Mouse (Mus musculus) limb, embryonic 14.5 days (tissue): ENCODE measurements around the gene Igf1r. TPM values are rescaled to one million over a fixed set of nuclear protein-coding genes. Genes with fewer than 3 reads are reported as not detected.

Source experiments
- ATAC-seq: fragments of 200-750 bp; cut with Nextera tagmentation; 2 replicates; pipeline ENCODE4 v1.8.0; 2017; ENCODE audit warnings: low read depth, moderate number of reproducible peaks, moderate TSS enrichment; ENCODE audit not compliant: low FRiP score
- DNase-seq: peaks from one replicate; pipeline ENCODE4 v3.0.0-alpha.2; 2015; ENCODE audit warnings: low spot score
- H3K27ac ChIP-seq: fragments of 300-500 bp; sonication (generic); replicated peaks from 2 replicates; pipeline ENCODE4 v1.5.1; 2014; ENCODE audit warnings: low read depth, mild to moderate bottlenecking, low read length, moderate library complexity, mixed read lengths
- H3K27me3 ChIP-seq: fragments of 300-500 bp; sonication (generic); 2 replicates; pipeline ENCODE4 v1.6.1; 2014; ENCODE audit warnings: low read length, mixed read lengths; ENCODE audit not compliant: control insufficient read depth, insufficient read depth
- H3K36me3 ChIP-seq: fragments of 300-500 bp; sonication (generic); 2 replicates; pipeline ENCODE4 v1.6.1; 2014; ENCODE audit warnings: mild to moderate bottlenecking, low read length, moderate library complexity, mixed read lengths; ENCODE audit not compliant: control insufficient read depth, insufficient read depth
- H3K4me1 ChIP-seq: fragments of 300-500 bp; sonication (generic); 2 replicates; pipeline ENCODE4 v1.6.1; 2014; ENCODE audit warnings: antibody characterized with exemption, low read length, mixed read lengths; ENCODE audit not compliant: control insufficient read depth, insufficient read depth
- H3K4me2 ChIP-seq: fragments of 300-500 bp; sonication (generic); replicated peaks from 2 replicates; pipeline ENCODE4 v1.6.1; 2014; ENCODE audit warnings: low read depth, mild to moderate bottlenecking, low read length, moderate library complexity; ENCODE audit not compliant: severe bottlenecking
- H3K4me3 ChIP-seq: fragments of 300-500 bp; sonication (generic); replicated peaks from 2 replicates; pipeline ENCODE4 v1.5.1; 2014; ENCODE audit warnings: low read length
- H3K9ac ChIP-seq: fragments of 300-500 bp; sonication (generic); 2 replicates; pipeline ENCODE4 v1.6.1; 2014; ENCODE audit warnings: mild to moderate bottlenecking, low read depth, low read length, moderate library complexity; ENCODE audit not compliant: severe bottlenecking
- H3K9me3 ChIP-seq: fragments of 300-500 bp; sonication (generic); 2 replicates; pipeline ENCODE4 v1.6.1; 2016; ENCODE audit warnings: low read length; ENCODE audit not compliant: control insufficient read depth
- POLR2A ChIP-seq: fragments of 200-500 bp; IDR thresholded peaks from 2 replicates; pipeline ENCODE4 v1.8.0; 2012; ENCODE audit warnings: inconsistent platforms, mild to moderate bottlenecking, moderate library complexity, borderline replicate concordance; ENCODE audit not compliant: insufficient read depth, insufficient read length; ENCODE audit errors: extremely low read depth
- WGBS: fragments of 180-500 bp; shearing (Covaris S2); extraction: QIAGEN DNeasy Blood & Tissue Kit; methylation state at CpG from one replicate; pipeline ENCODE4 v1.1.7; 2014; 5-methylcytosine and 5-hydroxymethylcytosine counted together
- polyA plus RNA-seq, 2 experiments: library from polyadenylated mRNA; depleted of rRNA in 1 of 2; stranded (reverse) in 1 of 2; unstranded in 1 of 2; fragments of >200 nt; fragmentation: Nextera tagmentation in 1 of 2; extraction: Ambion mirVana in 1 of 2; gene quantifications; 2 replicates each; pipeline versions ENCODE4 v1.2.1 to v1.2.3; 2012 to 2014

The Igf1r gene
- polyA plus RNA-seq, 2 experiments = 22.5 to 34.6 TPM

- Histone ChIP-seq H3K4me2 (no peak overlapping the region), H3K4me3 (no peak overlapping the region), H3K4me1 (peaks cover 12% of the 10 kb centered on the region), H3K27ac (no peak overlapping the region), H3K27me3 (no peaks in the 10 kb centered on the region), H3K36me3 (peaks cover 26% of the 10 kb centered on the region), H3K9me3 (no peaks in the 10 kb centered on the region), H3K9ac (no peak overlapping the region)
- DNase-seq = no peak
- 88% methylated on average over 5 of the region's 5 CpGs for WGBS
- TF ChIP-seq POLR2A = no peak
- ATAC-seq = no peak
Observed at GRCm38 (mm10) chr7:68001269-68001668, 48.6 kb downstream of the Igf1r start.

GRCm38 (mm10) chr7:68006074-68006473, 53.4 kb downstream of the Igf1r start:
- Histone ChIP-seq H3K4me2 (no peak overlapping the region), H3K27ac (no peak overlapping the region), H3K36me3 (peaks cover 44% of the 10 kb centered on the region), H3K9me3 (no peaks in the 10 kb centered on the region), H3K27me3 (no peaks in the 10 kb centered on the region), H3K4me1 (no peaks in the 10 kb centered on the region), H3K4me3 (no peak overlapping the region), H3K9ac (no peak overlapping the region)
- no peak for TF ChIP-seq POLR2A
- DNase-seq (no peak), ATAC-seq (no peak)
- WGBS = 94% methylated on average over 7 of the region's 7 CpGs

DNA sequence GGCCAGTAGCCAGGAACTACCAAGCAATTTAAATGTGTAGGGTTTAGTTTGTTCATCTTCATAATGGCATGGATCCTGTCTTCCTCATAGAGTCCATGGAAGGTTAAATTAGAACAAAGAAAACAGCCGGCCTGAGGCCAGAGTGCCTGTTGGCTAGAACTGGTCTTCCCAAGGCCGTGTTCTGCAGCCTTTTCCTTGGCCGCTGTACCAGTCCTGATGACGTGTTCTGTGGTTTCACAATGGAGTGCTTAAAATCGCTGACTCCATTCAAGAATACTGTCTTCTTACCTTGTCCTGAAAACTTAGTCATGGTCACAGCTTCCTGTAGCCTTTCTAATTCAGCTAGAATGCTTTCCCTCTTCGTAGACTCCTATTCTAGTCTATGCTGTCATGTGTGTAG, 53.9 kb downstream of the Igf1r start:
- Histone ChIP-seq H3K4me2 (no peak overlapping the region), H3K4me3 (no peak overlapping the region), H3K9me3 (no peaks in the 10 kb centered on the region), H3K36me3 (peaks cover 44% of the 10 kb centered on the region), H3K4me1 (no peaks in the 10 kb centered on the region), H3K27ac (no peak overlapping the region), H3K9ac (no peak overlapping the region), H3K27me3 (no peaks in the 10 kb centered on the region)
- 90% methylated on average over 6 of the region's 6 CpGs for WGBS
- no peak for ATAC-seq
- DNase-seq = no peak
- no peak for TF ChIP-seq POLR2A

GRCm38 (mm10) chr7:68009635-68010034, 57.0 kb downstream of the Igf1r start:
- Histone ChIP-seq H3K4me2 (no peak overlapping the region), H3K36me3 (peaks cover 36% of the 10 kb centered on the region), H3K4me1 (no peaks in the 10 kb centered on the region), H3K9me3 (no peaks in the 10 kb centered on the region), H3K4me3 (no peak overlapping the region), H3K27ac (no peak overlapping the region), H3K27me3 (no peaks in the 10 kb centered on the region), H3K9ac (no peak overlapping the region)
- 67% methylated on average over 8 of the region's 8 CpGs for WGBS
- DNase-seq (no peak), ATAC-seq (no peak)
- no peak for TF ChIP-seq POLR2A

DNA sequence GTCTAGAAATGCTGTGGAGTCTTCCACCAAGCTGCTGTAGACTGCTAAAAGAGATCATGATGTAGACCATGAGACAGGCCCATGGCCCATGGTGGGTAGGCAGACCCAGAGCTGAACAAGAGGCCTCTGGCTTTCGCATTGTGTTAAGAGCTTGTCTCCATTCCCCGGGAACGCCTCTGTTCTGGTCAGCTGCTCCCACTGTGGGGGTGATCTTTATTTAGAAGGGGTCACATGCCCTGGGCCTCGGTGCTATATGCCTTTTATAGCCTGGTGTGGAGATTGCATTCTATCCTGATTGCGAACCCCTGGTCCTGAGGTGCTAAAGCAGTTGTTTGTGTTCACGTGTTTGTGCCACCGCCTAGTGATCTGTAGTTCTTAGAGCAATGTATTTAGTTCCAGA, 57.5 kb downstream of the Igf1r start:
- Histone ChIP-seq H3K4me2 (no peak overlapping the region), H3K36me3 (peaks cover 31% of the 10 kb centered on the region), H3K27me3 (no peaks in the 10 kb centered on the region), H3K9me3 (no peaks in the 10 kb centered on the region), H3K9ac (no peak overlapping the region), H3K27ac (no peak overlapping the region), H3K4me1 (no peaks in the 10 kb centered on the region), H3K4me3 (no peak overlapping the region)
- 50% methylated on average over 7 of the region's 7 CpGs for WGBS
- peak; percentile 44; the same call in 1 of the 2 replicates for ATAC-seq
- no peak for TF ChIP-seq POLR2A
- DNase-seq = no peak

GRCm38 (mm10) chr7:68010802-68011201, 58.2 kb downstream of the Igf1r start:
- Histone ChIP-seq H3K27ac (no peak overlapping the region), H3K27me3 (no peaks in the 10 kb centered on the region), H3K9me3 (peaks cover 2% of the 10 kb centered on the region; the same call in 1 of the 2 replicates), H3K9ac (no peak overlapping the region), H3K4me1 (no peaks in the 10 kb centered on the region), H3K36me3 (peaks cover 28% of the 10 kb centered on the region), H3K4me3 (no peak overlapping the region), H3K4me2 (no peak overlapping the region)
- WGBS = 72% methylated on average over 3 of the region's 3 CpGs
- ATAC-seq (no peak), DNase-seq (no peak)
- TF ChIP-seq POLR2A = no peak
